Mouse (Mus musculus): ENCODE measurements around the gene Tmem220. TPM values are rescaled to one million over a fixed set of nuclear protein-coding genes. Genes with fewer than 3 reads are reported as not detected.

Gene Tmem220
- 0.08 and 0.30 TPM in 2 replicates for total RNA-seq (2012; rRNA removed)
- total RNA-seq (2014; rRNA removed), result 0.34 and 0.36 TPM in 2 replicates
- polyA plus RNA-seq (2012; ENCODE audit: insufficient read length, low read depth), result 1.5 and 1.6 TPM in 2 replicates

DNA sequence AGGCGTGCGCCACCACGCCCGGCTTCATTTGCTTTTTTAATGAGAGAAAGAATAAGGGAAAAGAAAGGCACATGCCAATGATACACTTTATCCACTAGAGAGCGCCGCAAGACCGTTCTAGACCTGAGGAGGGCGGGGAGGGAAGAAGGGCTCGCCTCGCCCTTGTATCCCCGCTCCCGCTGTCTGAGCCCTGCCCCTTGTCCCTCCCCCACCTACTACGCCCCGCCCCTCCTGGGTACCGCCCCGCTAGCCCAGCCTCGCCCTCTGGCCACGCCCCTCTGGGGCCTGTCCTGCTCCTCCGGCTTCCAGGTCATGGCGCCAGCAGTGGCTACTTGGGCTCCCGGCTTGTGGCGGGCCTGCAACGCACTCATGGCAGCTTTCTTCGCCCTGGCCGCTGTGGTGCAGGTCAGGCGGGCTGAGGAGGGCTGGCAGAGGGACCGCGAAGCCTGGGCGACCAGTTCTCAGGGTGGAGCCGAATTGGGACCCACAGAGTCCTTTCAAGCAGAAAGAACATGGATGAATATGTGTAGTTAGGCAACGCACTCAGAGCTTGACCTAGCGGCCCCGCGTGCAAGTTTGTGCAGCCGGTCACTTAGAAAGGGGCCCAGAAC, at the start of gene Tmem220:
Tmem220 (plus strand) TSS at position 288 of the 611 bp plus-strand sequence.
- dilution Hi-C loops (cut with MboI; ENCODE audit: extremely low pct_ligation_motif_present, extremely low pct_unique_long_range_greater_than_20kb, low sequenced_read_pairs), result no loop called here
- TF ChIP-seq TBP (conservative IDR thresholded peaks at IDR 0.05; ENCODE audit: low read depth, low read length) (no peak), POLR2A (IDR thresholded peaks at IDR 0.05; ENCODE audit: low read depth, low read length) (peak; percentile 86), ZKSCAN1 (IDR thresholded peaks at IDR 0.05; ENCODE audit: borderline replicate concordance, low read depth, low read length) (no peak), RAD21 (IDR thresholded peaks at IDR 0.05; ENCODE audit: low read depth, low read length) (peak; percentile 89), MAX (IDR thresholded peaks at IDR 0.05; ENCODE audit: low read length) (peak; percentile 83), PAX5 (IDR thresholded peaks at IDR 0.05; ENCODE audit: low read length) (no peak), MAFK (IDR thresholded peaks at IDR 0.05; ENCODE audit: insufficient replicate concordance, low read length) (no peak), JUND (conservative IDR thresholded peaks at IDR 0.05; ENCODE audit: low read depth, low read length) (no peak), GABPA (IDR thresholded peaks at IDR 0.05; ENCODE audit: insufficient replicate concordance, low read depth, low read length) (no peak), JUN (IDR thresholded peaks at IDR 0.05; ENCODE audit: insufficient read depth, low read depth, low read length) (no peak), ELF1 (IDR thresholded peaks at IDR 0.05; ENCODE audit: low read depth, low read length) (peak; percentile 58), EP300 (IDR thresholded peaks at IDR 0.05; ENCODE audit: low read length) (no peak), MXI1 (IDR thresholded peaks at IDR 0.05; ENCODE audit: low read depth, low read length) (peak; percentile 76; the same call in 1 of the 2 replicates), BHLHE40 (IDR thresholded peaks at IDR 0.05; ENCODE audit: low read depth, low read length) (peak; percentile 49), CTCF (conservative IDR thresholded peaks at IDR 0.05 in 1 of 2, IDR thresholded peaks at IDR 0.05 in 1 of 2; ENCODE audit: low read depth in 2 of 2, low read length in 2 of 2) (peak in 1 of 2 experiments; percentile 94; a peak in 3 of 4 replicates), UBTF (IDR thresholded peaks at IDR 0.05; ENCODE audit: low read depth, low read length) (peak; percentile 68; the same call in 1 of the 2 replicates), USF1 (IDR thresholded peaks at IDR 0.05; ENCODE audit: low read depth, low read length) (no peak), ZC3H11A (IDR thresholded peaks at IDR 0.05; ENCODE audit: low read depth, low read length) (peak; percentile 42; the same call in 1 of the 2 replicates), USF2 (conservative IDR thresholded peaks at IDR 0.05; ENCODE audit: low read depth, low read length) (no peak), POLR2AphosphoS2 (IDR thresholded peaks at IDR 0.05; ENCODE audit: low read depth, low read length) (peak; percentile 63; the same call in 1 of the 2 replicates), NELFE (IDR thresholded peaks at IDR 0.05; ENCODE audit: low read depth, low read length) (peak; percentile 83), ZNF384 (IDR thresholded peaks at IDR 0.05; ENCODE audit: low read depth, low read length) (no peak), HCFC1 (IDR thresholded peaks at IDR 0.05; ENCODE audit: low read depth, low read length) (peak; percentile 49), RCOR1 (conservative IDR thresholded peaks at IDR 0.05; ENCODE audit: low read depth, low read length) (0 out of 2 replicates have a peak, but pooled peaks have one; percentile 22), KAT2A (IDR thresholded peaks at IDR 0.05; ENCODE audit: insufficient replicate concordance, low read length) (no peak), SIN3A (IDR thresholded peaks at IDR 0.05; ENCODE audit: low read length) (peak; percentile 89), E2F4 (IDR thresholded peaks at IDR 0.05; ENCODE audit: insufficient replicate concordance, low read depth, low read length) (peak; percentile 62; the same call in 1 of the 2 replicates), CHD1 (IDR thresholded peaks at IDR 0.05; ENCODE audit: low read depth, low read length) (no peak), ZMIZ1 (IDR thresholded peaks at IDR 0.05; ENCODE audit: low read depth, low read length) (peak; percentile 62; the same call in 1 of the 2 replicates), IRF4 (IDR thresholded peaks at IDR 0.05; ENCODE audit: low read depth, low read length) (peak; percentile 26; the same call in 1 of the 2 replicates), MEF2A (IDR thresholded peaks at IDR 0.05; ENCODE audit: borderline replicate concordance, low read depth, low read length) (peak; percentile 56), NRF1 (IDR thresholded peaks at IDR 0.05; ENCODE audit: low read depth, low read length) (0 out of 2 replicates have a peak, but pooled peaks have one; percentile 41), MYC (IDR thresholded peaks at IDR 0.05; ENCODE audit: low read depth, low read length) (peak; percentile 93), TCF12 (IDR thresholded peaks at IDR 0.05; ENCODE audit: low read depth, low read length) (peak; percentile 78), ETS1 (conservative IDR thresholded peaks at IDR 0.05; ENCODE audit: low read depth, low read length) (no peak), MAZ (IDR thresholded peaks at IDR 0.05; ENCODE audit: low read depth, low read length) (peak; percentile 95), CHD2 (IDR thresholded peaks at IDR 0.05; ENCODE audit: low read length) (no peak), SMC3 (IDR thresholded peaks at IDR 0.05; ENCODE audit: low read depth, low read length) (peak; percentile 90)
- peak; percentile 98 for DNase-seq (ENCODE audit: extremely low read depth)
- H3K27me3 ChIP-seq (replicated peaks), result peaks cover 20% of the 10 kb centered on the region
- in situ Hi-C loops (cut with MboI; ENCODE audit: low pct_ligation_motif_present, low pct_unique_long_range_greater_than_20kb, low sequenced_read_pairs), result loop anchor here (5.0 to 10.0 kb wide), 3 partner anchors 57 to 320 kb away; no protein-coding TSS in a partner anchor
- no peaks in the 10 kb centered on the region for H3K9me3 ChIP-seq (replicated peaks; ENCODE audit: low read length)
- peak within 1 kb of the TSS; percentile 87 for H3K4me2 ChIP-seq (ENCODE audit: insufficient read depth, low read depth, poor library complexity, severe bottlenecking)
- peaks cover 0 to 19% of the 10 kb centered on the region in 2 experiments; a peak in 2 of 4 replicates for H3K4me1 ChIP-seq (ENCODE audit: control insufficient read depth in 1 of 2, insufficient read depth in 2 of 2)
- H3K27ac ChIP-seq (ENCODE audit: insufficient read depth, low read depth), result no peak within 1 kb of the TSS
- H3K4me3 ChIP-seq (replicated peaks in 1 of 3; ENCODE audit: low read depth in 2 of 3, low read length in 2 of 3, poor library complexity in 1 of 3), result peak within 1 kb of the TSS; percentile 58 to 68 (median 63)
- no peaks in the 10 kb centered on the region for H3K36me3 ChIP-seq (replicated peaks in 1 of 2; ENCODE audit: control insufficient read depth in 1 of 2, insufficient read depth in 1 of 2, low read length in 1 of 2)
- peak within 1 kb of the TSS; percentile 67 for H3K9ac ChIP-seq (ENCODE audit: insufficient read depth, low read depth)
- H3K79me2 ChIP-seq (replicated peaks; ENCODE audit: control insufficient read depth, extremely low read depth, insufficient read depth, poor library complexity, severe bottlenecking), result no peaks in the 10 kb centered on the region

Data from CH12.LX (cell line).